1 mouse cellular context compared by ENCODE assay signal in genomic region chr5:114774403-114775051, GRCm38 (mm10).
A peak's percentile ranks its signal among the peaks of the same experiment; 100 is the strongest.
TF ChIP-seq lines count a peak whose summit lies in the region.

Ankrd13a (plus strand) TSS chr5:114774677.

TF ChIP-seq in CH12.LX, 34 proteins besides CTCF, POLR2A, EP300 and RAD21 (continued from another document):
- peak; percentile 57; the same call in 1 of the 2 replicates for TF ChIP-seq MAX (IDR thresholded peaks at IDR 0.05; ENCODE audit: low read length)
- no peak for TF ChIP-seq JUN (IDR thresholded peaks at IDR 0.05; ENCODE audit: insufficient read depth, low read depth, low read length)
- TF ChIP-seq MXI1 (IDR thresholded peaks at IDR 0.05; ENCODE audit: low read depth, low read length), result peak; percentile 60; the same call in 1 of the 2 replicates
- peak; percentile 78 for TF ChIP-seq TCF12 (IDR thresholded peaks at IDR 0.05; ENCODE audit: low read depth, low read length)
- peak; percentile 30; the same call in 1 of the 2 replicates for TF ChIP-seq TBP (conservative IDR thresholded peaks at IDR 0.05; ENCODE audit: low read depth, low read length)
- TF ChIP-seq BHLHE40 (IDR thresholded peaks at IDR 0.05; ENCODE audit: low read depth, low read length), result peak; percentile 16; the same call in 1 of the 2 replicates
- TF ChIP-seq PAX5 (IDR thresholded peaks at IDR 0.05; ENCODE audit: low read length), result no peak
- no peak for TF ChIP-seq SMC3 (IDR thresholded peaks at IDR 0.05; ENCODE audit: low read depth, low read length)
- TF ChIP-seq ZNF384 (IDR thresholded peaks at IDR 0.05; ENCODE audit: low read depth, low read length), result no peak
- peak; percentile 78; the same call in 1 of the 2 replicates for TF ChIP-seq KAT2A (IDR thresholded peaks at IDR 0.05; ENCODE audit: insufficient replicate concordance, low read length)
